Mouse (Mus musculus) adrenal gland, adult 18-20 months (tissue): ENCODE results near the gene Cpne5. TPM values are rescaled to one million over a fixed set of nuclear protein-coding genes. Genes with fewer than 3 reads are reported as not detected.

Experiments
- DNase-seq, 2 experiments: peaks; one replicate each; pipeline ENCODE4 v3.0.0; 2021 to 2022; ENCODE audit warnings: low spot score in 2 of 2
- total RNA-seq, 2 experiments: library from RNA; stranded (reverse); gene quantifications; 1 replicate in 1 of 2; 2 replicates in 1 of 2; pipeline ENCODE4 v1.2.3; 2021

The Cpne5 gene
- total RNA-seq, 2 experiments from 2014 or later = 0.33 to 0.35 TPM

DNA sequence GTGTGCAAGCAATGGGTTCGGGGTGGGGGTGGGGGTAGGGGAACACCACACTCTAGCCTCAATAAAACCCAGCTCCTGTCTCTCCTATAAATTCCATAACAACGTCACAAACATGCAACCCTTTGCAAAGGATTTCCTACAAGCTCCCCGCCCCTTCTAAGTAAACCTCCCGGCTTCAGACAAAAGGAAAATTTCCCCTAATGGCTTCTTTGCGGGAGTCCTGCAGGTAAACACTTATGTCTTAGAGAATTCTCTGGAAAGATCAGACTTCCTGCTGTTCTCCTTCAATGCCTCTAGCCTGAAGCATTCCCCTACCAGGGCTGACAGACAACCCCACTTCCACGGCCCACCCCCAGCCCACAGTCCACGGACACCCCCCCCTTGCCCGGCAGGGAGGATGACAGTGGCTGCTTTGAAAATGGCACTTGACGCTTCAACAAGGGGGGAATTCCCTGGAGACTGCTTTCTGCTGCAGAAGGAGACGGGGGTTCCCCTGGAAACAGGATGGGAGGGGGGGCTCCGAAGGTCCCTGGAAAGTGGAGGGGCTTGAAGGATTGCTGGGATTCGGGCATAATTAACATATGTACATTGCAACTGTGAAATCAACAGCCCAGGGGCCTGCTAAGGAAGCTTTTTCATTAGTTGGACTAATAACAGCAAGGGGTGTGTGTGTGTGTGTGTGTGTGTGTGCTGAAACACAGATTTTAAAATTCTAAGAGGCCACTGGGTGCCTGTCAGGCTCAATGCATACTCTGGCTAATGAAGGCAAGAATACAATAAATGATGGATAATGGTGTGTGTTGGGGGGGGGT is 24.4 kb downstream of the Cpne5 start:
- no peak for DNase-seq

DNA sequence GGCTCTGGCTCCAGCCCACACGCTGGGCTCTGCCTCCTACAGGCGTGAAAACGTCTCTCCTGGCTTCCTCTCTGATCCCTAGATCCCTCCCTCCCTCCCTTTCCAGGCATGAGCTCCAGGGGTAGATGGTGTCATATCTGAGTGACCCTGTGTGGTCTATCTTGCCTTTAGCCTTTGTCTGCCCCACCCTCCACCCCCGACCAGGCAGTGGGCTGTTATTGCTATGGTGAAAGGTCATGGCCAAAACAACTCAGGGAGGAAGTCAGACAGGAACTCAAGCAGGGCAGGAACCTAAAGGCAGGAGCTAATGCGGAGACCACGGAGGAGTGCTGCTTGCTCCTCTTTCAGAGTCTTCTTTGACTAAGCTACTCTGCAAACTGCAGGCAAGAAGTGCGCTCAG is 26.1 kb downstream of the Cpne5 start:
- DNase-seq = no peak

DNA sequence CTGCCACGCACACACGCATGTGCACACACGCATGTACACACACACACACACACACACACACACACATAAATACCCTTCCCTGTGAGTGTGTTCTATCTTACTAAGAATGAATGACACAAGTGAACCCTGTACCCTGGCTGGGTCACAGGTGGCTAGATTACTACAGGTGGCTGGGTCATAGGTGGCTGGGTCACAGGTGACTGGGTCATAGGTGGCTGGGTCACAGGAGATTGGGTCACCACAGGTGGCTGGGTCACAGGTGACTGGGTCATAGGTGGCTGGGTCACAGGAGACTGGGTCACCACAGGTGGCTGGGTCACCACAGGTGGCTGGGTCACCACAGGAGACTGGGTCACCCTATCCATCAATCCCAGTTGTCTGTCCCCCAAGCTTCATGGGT is 27.9 kb downstream of the Cpne5 start:
- no peak for DNase-seq

DNA sequence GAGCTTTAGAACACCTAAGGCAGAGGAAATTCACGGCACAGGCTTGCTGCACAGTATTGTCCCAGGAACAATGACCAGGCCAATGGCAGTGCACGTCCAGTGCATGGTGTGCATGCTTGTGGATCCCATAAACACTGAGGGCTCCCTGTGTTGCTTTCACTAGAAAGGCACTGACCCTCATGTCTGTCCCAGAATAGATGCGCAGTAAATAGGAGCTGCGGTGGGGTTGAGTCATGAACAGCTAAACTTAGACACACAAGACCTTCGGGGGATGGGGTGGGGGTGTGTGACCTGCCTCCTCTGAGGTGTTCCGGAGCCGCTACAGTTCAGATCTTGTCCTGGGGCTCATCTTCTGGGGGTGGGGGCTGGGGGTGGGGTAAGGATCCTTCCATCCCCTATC is 31.9 kb downstream of the Cpne5 start:
- DNase-seq = no peak

DNA sequence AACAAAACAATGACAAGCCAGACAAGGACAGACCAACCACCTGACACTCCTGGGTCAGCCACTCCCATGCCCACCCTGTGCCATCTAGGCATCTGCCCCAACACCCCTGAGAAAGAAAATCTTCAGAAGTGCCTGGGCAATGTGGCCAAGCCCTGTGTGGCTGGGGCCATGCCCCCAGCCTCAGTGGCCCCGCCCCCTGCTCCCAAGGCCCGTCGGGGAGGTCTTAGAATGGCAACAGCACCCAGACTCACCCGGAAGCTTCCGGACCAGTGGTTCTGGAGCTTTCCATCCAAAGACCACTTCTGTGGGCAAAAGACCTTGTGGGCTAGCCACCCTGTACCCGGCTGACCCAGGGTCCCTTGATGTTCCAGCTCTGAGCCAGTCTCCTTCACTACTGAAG is 35.4 kb downstream of the Cpne5 start:
- DNase-seq = no peak

DNA sequence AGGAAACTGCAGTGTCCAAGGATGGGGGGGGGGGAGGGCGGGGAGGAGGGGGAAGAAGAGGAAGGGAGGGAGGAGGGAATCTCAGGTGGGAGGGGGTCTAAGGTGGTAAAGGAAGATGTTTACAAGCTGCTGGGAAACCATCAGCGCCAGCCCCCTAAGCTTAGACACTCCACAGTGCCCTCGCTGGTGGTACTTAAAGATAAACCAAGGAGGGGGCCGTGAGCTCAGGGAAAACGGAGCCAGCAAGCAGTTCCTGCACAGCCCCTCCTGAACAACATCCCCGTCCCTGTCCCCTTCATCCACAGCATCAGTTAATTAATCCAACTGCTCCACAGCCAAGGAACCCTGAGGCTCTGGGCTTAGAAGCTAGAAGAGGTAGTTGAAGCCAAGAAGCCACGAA is 38.1 kb downstream of the Cpne5 start:
- DNase-seq = no peak

DNA sequence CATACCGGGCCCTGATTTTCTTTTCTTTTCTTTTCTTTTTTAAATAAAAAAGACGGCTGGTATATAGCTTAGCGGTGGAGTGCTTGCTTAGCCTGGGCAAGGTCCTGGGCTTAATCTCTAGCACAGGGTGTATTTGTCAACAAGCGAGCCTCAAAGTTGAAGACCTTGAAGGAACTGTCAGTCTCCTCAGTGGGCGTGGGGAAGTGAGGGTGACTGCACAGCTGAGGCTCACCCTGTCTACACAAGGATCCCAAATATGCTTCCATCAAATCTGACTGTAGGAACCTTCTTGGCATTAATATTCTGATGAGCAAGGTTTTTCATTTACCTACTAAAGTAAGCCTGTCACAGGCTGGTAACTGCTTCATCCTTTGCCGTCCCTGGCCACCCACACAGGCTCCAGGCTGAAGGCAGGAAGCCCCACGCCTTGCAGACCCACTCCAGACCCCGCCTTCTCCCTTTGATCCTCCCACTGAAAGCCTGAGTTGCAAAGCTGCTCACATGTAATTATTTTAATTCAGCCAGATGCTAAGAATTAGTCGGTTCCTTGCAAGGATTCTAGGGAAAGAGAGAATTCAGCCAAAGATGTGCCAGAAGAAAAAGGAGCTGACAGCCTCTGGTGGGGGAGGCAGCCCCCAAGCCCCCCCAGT is 38.7 kb downstream of the Cpne5 start:
- no peak for DNase-seq

DNA sequence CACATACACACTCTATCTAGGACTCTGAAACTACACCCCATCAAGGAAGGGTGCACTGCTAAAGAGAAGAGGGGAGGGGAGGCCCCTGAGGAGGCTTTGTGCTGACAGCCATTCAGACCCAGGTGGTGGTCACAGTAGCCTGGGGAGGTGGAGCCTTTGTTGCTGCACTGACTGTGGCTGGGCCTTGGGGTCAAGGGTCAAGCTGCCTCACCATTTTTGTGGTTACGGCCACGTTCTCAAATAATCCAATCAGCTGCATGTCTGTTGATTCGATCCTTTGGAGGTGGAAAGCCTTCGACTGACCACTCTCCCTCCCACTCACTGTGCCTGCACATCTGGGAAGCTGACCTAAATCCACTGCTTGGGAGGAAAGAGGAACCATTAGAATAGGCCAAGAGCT is 42.4 kb downstream of the Cpne5 start:
- DNase-seq = no peak

DNA sequence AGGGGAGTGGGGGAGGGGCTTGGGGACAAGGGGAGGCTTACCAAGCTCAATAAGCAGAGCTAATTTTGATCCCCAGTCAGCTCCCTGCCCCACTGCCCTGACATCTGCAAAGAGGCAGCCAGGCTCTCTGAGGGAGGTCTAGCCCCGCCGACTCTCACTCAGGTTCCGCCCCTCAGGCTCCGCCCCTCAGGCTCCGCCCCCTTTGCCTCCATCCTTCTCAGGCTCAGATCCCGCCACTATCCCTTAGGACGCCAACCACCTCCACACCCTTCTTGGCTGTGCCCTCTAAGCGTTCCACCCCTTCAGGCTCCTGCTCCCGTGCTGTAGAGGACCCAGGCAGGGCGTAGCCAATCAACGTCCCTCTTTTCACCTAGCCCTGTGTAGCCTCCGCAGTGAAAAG is 49.0 kb downstream of the Cpne5 start:
- DNase-seq = no peak

DNA sequence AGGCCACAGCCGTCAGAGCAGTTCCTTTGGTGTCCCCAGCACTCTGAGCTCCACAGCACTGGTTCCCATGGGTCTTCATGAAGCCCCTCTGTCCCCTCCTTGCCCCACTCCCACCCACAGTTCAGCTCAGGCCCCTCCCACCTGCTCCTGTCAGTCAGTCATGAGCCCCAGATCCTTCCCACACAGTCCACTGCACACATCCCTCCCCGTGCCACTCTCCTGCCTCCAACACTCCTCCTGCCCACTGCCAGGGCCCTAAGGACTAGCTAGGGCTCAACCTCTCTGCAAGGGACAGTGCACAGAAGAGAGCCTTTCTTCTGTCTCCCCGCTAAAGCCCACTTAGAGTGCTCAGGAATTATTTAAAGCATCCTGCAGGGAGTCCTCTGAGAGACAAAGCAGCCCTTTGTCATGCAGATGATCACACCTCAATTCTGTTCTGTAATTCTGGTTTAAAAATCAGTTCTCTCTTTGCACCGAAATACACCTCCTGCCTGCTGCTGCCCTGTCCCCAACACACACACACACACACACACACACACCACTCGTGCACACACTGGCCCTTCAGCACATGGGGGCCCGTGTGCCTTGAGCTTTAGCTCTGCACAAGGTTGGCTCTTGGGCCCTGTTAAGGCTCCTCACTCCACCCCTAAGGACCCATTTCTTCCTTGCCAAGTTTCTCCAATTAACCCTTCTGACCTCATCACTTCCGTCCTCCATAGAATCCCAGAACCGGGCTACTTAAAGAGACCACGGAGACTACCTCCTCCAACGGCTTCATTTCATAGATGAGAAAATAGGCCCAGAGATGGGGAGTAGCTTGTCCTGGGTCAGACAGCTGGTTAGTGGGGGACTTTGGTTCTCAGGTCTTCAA is 50.7 kb downstream of the Cpne5 start:
- no peak for DNase-seq

DNA sequence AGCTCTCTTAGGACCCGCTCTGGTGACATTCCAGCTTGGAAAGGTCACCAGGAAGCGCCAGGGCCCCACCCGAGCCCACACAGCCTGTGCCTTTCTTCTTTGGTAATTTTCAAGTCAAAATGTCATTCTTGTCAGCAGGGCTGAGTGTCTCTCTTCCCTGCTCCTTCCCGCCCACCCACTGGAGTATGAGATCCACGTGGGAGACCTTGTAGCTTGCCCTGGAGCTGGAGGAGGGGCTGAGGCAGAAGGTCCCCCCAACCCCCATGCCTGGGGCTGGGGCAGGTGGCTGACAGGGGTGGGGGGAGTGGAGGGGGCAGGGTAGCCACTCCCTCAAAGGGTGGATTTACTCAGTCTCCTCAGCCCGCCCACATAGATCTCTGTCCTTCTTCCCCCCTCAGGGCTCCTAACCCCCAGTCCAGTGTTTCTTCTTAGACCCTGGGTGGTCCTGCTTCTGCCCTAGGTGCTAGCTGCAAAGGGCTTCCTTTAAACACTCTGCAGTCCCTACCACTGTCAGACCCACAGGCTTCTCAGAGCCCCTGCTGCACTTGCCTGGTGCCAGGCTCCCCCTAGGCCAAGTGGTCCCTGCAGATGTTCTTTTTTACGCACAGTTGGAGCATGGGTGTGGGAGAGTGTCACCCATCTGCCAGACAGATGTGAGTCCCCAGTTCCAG is 52.5 kb downstream of the Cpne5 start:
- no peak for DNase-seq

DNA sequence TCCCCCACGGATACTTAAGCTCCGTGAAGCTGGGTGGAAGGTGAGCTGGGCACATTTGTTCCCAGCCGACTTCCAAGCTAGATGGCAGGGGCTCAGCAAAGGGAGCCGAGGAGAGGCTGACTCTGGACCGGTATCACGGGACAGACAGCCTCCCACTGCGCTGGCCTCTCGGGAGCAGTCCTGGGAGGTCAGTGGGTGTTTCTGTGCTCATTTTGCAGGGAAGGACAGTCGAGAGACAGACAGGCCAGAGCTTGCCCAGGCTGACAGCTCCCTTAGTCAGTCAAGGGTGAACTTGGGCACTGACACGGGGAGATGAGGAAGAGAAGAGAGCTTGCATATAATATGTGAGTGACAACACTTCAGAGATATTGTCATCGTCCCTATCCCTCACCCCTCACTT is 54.8 kb downstream of the Cpne5 start:
- no peak for DNase-seq

DNA sequence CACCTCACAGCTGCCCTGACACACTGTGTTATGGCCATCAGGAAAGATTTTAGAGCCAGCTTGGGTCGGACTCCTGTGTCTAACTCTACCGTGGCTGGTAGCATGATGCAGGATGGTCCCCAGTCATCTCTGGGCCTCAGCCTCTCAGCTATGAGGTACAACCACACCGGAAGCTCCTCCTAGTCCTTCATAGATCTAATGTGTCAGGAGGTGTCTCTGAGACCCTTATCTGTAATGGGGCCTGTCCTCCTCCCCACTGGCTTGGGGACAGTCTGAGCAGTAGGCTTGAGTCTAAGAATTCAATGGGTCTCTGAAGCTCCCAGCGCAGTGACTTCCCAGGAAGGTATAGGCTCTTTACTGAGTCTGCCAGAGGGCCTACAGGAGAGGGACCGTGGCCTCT is 56.2 kb downstream of the Cpne5 start:
- no peak for DNase-seq

DNA sequence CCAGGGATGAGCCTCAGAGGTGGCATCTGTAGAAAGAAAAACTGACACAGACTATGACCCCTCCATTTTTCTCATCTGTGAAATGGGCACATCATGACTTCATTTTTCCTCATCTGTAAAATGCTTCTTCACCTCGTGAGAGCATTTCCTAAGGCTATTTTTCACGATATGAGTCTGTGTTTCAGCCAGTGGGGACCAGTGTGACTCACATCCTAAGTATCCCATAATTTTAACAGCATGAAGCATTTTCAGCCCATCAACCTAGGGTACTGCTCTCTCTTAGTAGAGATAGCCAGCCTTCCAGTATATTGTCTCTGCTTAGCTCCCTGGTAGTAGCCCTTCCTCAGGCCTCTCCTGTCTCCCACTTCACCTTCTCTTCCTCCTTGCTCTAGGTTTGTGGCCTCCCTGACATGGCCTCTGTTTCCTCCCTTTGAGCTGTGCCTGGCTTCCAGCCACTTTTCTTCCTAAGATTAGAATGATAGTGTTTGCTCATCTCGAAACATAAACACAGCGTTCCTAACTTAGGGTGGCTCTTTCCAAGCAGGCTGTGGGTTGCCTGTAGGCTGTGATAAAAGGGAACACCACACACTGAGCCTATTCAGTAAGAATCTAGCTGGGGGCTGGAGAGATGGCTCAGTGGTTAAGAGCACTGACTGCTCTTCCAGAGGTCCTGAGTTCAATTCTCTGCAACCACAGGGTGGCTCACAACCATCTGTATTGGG is 57.4 kb downstream of the Cpne5 start:
- no peak for DNase-seq

DNA sequence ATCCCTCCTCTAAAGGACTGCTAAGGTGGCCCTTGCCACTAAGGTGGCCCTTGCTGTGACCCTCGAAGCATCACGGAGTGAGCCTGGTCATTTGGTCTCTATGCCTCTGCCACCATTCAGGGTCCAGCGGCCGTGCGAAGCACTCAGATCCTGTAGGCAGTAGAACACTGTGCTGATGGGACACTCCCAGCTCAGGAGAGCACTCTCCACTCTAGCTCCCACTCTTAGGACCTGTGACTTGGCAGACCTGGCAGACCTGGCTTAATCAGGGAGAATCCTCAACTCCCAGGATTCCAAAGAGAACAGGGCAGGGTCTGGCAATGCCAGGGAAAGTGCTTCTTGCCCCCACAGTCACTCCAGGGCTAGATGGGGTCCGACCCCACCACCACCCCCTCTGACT is 58.0 kb downstream of the Cpne5 start:
- DNase-seq = no peak

DNA sequence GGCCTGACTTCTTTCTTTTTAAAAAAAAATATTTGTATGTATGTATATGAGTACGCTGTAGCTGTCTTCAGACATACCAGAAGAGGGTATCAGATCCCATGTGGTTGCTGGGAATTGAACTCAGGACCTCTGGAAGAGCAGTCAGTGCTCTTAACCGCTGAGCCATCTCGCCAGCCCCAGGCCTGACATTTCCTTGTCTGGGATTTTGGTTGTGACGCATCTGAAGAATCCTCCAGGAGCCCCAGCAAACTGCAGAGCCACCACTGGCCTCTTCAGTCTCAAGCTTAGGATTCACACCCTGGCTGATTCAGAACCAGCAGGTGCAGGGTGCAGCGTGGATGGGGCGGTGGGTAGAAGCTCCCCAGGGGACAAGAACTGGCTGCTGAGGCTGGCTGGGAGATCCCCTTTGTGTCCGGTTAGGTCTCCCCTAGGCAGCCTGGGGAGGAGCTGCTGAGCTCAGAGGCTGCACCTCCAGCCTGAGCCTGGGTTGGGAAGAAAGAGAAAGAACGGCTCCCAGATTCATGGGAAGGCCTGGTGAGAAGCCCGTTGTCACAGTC is 59.4 kb downstream of the Cpne5 start:
- DNase-seq = no peak

DNA sequence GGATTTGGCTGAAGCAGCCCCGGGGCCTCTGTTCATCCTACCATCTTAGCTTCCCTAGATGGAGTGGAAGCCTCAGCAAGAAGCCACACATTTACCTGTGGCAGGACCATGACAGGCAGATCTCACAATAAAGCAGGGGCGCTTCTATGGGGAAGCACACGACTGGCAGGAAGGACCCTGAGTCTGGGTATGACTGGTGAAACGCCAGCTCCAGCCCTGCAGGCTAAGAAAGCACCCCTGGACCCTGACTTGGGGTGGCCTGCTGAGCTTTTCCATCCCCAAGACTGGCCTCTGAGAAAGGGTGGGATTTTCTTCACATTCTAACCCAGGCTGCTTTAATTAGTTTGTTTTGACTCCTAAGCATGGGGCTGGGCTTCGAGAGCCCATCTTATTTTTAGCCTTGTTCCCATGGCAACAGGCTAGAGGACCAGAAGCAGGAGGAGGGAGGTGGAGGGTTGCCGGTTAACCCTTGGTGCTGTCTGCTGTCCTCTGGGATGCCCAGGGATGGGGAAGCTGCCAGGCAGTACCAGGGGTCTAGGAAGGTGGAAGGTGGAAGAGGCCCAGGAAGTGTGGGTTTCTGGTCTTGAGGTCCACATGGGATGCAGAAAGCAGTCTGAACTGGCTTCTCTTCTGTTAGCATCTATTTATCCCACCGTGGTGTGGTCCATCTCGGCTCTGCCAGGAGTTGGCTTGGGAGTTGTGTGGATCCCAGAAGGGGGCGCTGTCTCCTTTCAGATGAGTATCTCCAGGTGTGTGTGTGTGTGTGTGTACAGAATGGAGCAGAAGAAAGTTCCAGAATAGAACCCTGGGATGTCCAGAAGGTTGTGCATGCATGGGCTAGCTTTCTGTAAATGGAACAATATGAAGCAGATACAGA is 61.3 kb downstream of the Cpne5 start:
- peak; percentile 66 to 67 for DNase-seq

DNA sequence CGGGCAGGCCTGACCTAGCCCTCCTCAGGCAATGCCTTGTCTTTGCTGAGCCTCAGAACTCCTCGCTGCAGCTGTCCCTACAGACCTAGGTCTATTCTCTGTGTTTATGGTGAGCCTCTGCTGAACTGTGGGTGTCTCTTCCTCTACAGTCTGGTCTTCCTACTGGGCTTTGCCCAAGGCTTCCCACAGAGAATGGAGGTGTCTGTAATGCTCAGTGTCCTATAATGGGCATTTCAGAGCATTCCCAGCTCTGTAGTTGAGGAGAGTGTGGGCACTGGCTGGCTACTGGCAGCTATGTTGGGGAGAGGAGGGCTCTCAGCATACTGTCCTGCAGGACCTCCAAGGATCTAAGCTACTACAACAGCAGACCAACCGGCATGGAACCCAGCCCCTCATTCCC is 62.3 kb downstream of the Cpne5 start:
- DNase-seq = no peak

DNA sequence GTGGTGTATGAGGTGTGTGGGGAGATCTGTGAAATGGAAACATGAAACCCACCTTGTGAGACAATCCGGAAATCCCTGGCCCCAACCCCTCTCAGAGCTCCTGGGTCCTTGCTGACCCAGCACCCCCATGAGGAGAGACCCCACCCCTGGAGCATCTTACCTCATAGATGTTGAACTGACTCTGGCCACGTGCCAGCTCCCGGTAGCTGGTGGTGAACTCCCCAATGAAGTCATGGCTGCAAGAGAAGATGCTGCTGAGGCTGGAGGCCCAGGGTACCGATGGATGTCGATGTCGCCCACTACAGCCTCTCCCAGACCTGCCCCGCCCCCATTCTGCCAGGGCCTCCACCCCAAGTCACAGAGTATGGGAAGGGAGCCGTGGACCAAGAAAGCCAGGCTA is 64.8 kb downstream of the Cpne5 start:
- DNase-seq = no peak
